Mouse (Mus musculus) brain, embryonic 14.5 days (tissue): Measurements from ENCODE around the gene Fam126b.

Experiments
- CTCF ChIP-seq: fragments of 200-500 bp; IDR thresholded peaks from 2 replicates; pipeline ENCODE4 v1.5.1; 2012; ENCODE audit warnings: inconsistent platforms, mild to moderate bottlenecking, moderate library complexity, borderline replicate concordance; ENCODE audit not compliant: insufficient read depth, insufficient read length; ENCODE audit errors: extremely low read depth
- POLR2A ChIP-seq: fragments of 200-500 bp; IDR thresholded peaks from 2 replicates; pipeline ENCODE4 v1.6.1; 2012; ENCODE audit warnings: mild to moderate bottlenecking, inconsistent platforms, borderline replicate concordance; ENCODE audit not compliant: poor library complexity, insufficient read depth, insufficient read length, severe bottlenecking; ENCODE audit errors: extremely low read depth

DNA sequence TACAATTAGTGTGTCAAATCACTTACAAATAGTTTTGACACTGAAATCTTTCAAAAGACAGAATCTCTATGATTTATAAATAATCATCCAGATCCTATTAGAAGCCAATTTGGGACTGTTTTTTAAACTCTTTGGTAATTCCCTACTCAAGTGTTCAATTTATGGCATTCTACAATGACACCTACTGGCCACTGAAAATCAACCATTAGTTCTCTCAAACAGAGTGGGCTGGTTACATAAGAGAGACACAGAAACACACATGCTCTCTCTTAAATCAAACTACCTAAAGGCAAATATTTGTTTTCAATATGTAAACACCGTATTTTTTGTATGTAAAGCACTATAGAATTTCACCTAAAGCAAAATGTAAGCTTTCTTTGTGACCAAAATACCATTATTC lies 1.9 kb downstream of the Fam126b start:
- TF ChIP-seq POLR2A (no peak), CTCF (no peak)
